Mouse (Mus musculus): ENCODE data around the gene Cacna2d2. TPM values are rescaled to one million over a fixed set of nuclear protein-coding genes. Genes with fewer than 3 reads are reported as not detected.
"Not testable (repeated sequence)": the region's sequence is repeated elsewhere in the genome, so short reads cannot be mapped to it uniquely, and the experiment has no call there.

Cacna2d2 gene
- polyA plus RNA-seq, 1 experiment: not detected

GRCm38 (mm10) chr9:107569270-107569669, 169.9 kb downstream of the Cacna2d2 start:
- Histone ChIP-seq H3K27ac (ENCODE audit: insufficient read depth, low read depth, low read length) (peak overlapping the region; percentile 46), H3K4me3 (ENCODE audit: insufficient read depth, low read length) (peak overlapping the region; percentile 85), H3K4me1 (ENCODE audit: control insufficient read depth, insufficient read depth, low read length) (peaks cover 54% of the 10 kb centered on the region)
- TF ChIP-seq CTCF (IDR thresholded peaks at IDR 0.05; ENCODE audit: low read depth, low read length) (no peak), POLR2A (IDR thresholded peaks at IDR 0.05; ENCODE audit: borderline replicate concordance, low read depth, low read length) (no peak)

GRCm38 (mm10) chr9:107570016-107570415, 170.6 kb downstream of the Cacna2d2 start:
- peak overlapping the region; percentile 85 for H3K4me3 ChIP-seq (ENCODE audit: insufficient read depth, low read length)
- no peak overlapping the region for H3K27ac ChIP-seq (ENCODE audit: insufficient read depth, low read depth, low read length)
- TF ChIP-seq POLR2A (IDR thresholded peaks at IDR 0.05; ENCODE audit: borderline replicate concordance, low read depth, low read length) (no peak), CTCF (IDR thresholded peaks at IDR 0.05; ENCODE audit: low read depth, low read length) (no peak)
- H3K4me1 ChIP-seq (ENCODE audit: control insufficient read depth, insufficient read depth, low read length): peaks cover 60% of the 10 kb centered on the region

- Histone ChIP-seq H3K27ac (ENCODE audit: insufficient read depth, low read depth, low read length) (no peak overlapping the region), H3K4me1 (ENCODE audit: control insufficient read depth, insufficient read depth, low read length) (peaks cover 56% of the 10 kb centered on the region), H3K4me3 (ENCODE audit: insufficient read depth, low read length) (no peak overlapping the region)
- TF ChIP-seq POLR2A (IDR thresholded peaks at IDR 0.05; ENCODE audit: borderline replicate concordance, low read depth, low read length): no peak
- TF ChIP-seq CTCF (IDR thresholded peaks at IDR 0.05; ENCODE audit: low read depth, low read length): no peak
These were observed 171.4 kb downstream of the Cacna2d2 start for GRCm38 (mm10) chr9:107570845-107571244.

- Histone ChIP-seq H3K4me3 (ENCODE audit: insufficient read depth, low read length) (no peak overlapping the region), H3K27ac (ENCODE audit: insufficient read depth, low read depth, low read length) (no peak overlapping the region), H3K4me1 (ENCODE audit: control insufficient read depth, insufficient read depth, low read length) (peaks cover 49% of the 10 kb centered on the region)
- TF ChIP-seq CTCF (IDR thresholded peaks at IDR 0.05; ENCODE audit: low read depth, low read length) (no peak), POLR2A (IDR thresholded peaks at IDR 0.05; ENCODE audit: borderline replicate concordance, low read depth, low read length) (no peak)
These were observed 172.3 kb downstream of the Cacna2d2 start for GRCm38 (mm10) chr9:107571534-107572326.

- peaks cover 43% of the 10 kb centered on the region for H3K4me1 ChIP-seq (ENCODE audit: control insufficient read depth, insufficient read depth, low read length)
- H3K4me3 ChIP-seq (ENCODE audit: insufficient read depth, low read length): no peak overlapping the region
- H3K27ac ChIP-seq (ENCODE audit: insufficient read depth, low read depth, low read length): no peak overlapping the region
- TF ChIP-seq POLR2A (IDR thresholded peaks at IDR 0.05; ENCODE audit: borderline replicate concordance, low read depth, low read length) (no peak), CTCF (IDR thresholded peaks at IDR 0.05; ENCODE audit: low read depth, low read length) (no peak)
These were observed 172.9 kb downstream of the Cacna2d2 start for GRCm38 (mm10) chr9:107572327-107572662.

DNA sequence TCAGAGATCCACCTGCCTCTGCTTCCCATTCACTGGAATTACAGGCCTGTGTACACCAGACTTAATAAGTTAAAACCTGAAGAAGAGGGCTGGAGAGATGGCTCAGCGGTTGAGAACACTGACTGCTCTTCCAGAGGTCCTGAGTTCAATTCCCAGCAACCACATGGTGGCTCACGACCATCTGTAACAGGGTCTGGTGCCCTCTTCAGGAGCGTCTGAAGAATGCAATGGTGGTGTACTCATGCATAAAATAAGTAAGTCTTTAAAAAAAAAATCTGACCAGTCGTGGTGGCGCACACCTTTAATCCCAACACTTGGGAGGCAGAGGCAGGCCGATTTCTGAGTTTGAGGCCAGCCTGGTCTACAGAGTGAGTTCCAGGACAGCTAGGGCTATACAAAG, 174.4 kb downstream of the Cacna2d2 start:
- peaks cover 41% of the 10 kb centered on the region for H3K4me1 ChIP-seq (ENCODE audit: control insufficient read depth, insufficient read depth, low read length)
- H3K27ac ChIP-seq (ENCODE audit: insufficient read depth, low read depth, low read length); H3K4me3 ChIP-seq (ENCODE audit: insufficient read depth, low read length): not testable (repeated sequence)

GRCm38 (mm10) chr9:107575579-107576356, 176.4 kb downstream of the Cacna2d2 start:
- no peak overlapping the region for H3K4me3 ChIP-seq (ENCODE audit: insufficient read depth, low read length)
- peaks cover 40% of the 10 kb centered on the region for H3K4me1 ChIP-seq (ENCODE audit: control insufficient read depth, insufficient read depth, low read length)
- no peak overlapping the region for H3K27ac ChIP-seq (ENCODE audit: insufficient read depth, low read depth, low read length)
- TF ChIP-seq CTCF (IDR thresholded peaks at IDR 0.05; ENCODE audit: low read depth, low read length) (no peak), POLR2A (IDR thresholded peaks at IDR 0.05; ENCODE audit: borderline replicate concordance, low read depth, low read length) (no peak)

GRCm38 (mm10) chr9:107576357-107577107, 177.1 kb downstream of the Cacna2d2 start, which contains the start of gene Hyal1:
TSS of gene Hyal1 (plus strand) at chr9:107576927.
- Histone ChIP-seq H3K27ac (ENCODE audit: insufficient read depth, low read depth, low read length) (no peak within 1 kb of the TSS), H3K4me3 (ENCODE audit: insufficient read depth, low read length) (peak within 1 kb of the TSS; percentile 29), H3K4me1 (ENCODE audit: control insufficient read depth, insufficient read depth, low read length) (peaks cover 36% of the 10 kb centered on the region)
- TF ChIP-seq CTCF (IDR thresholded peaks at IDR 0.05; ENCODE audit: low read depth, low read length): no peak
- TF ChIP-seq POLR2A (IDR thresholded peaks at IDR 0.05; ENCODE audit: borderline replicate concordance, low read depth, low read length): no peak

DNA sequence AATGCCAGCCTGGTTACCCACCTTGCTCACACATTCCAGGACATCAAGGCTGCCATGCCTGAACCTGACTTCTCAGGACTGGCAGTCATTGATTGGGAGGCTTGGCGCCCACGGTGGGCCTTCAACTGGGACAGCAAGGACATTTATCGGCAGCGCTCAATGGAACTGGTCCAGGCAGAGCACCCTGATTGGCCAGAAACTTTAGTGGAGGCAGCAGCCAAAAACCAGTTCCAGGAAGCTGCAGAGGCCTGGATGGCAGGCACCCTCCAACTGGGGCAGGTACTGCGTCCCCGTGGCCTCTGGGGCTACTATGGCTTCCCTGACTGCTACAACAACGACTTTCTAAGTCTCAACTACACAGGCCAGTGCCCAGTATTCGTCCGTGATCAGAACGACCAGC, 178.5 kb downstream of the Cacna2d2 start:
- H3K27ac ChIP-seq (ENCODE audit: insufficient read depth, low read depth, low read length): no peak overlapping the region
- peaks cover 34% of the 10 kb centered on the region for H3K4me1 ChIP-seq (ENCODE audit: control insufficient read depth, insufficient read depth, low read length)
- H3K4me3 ChIP-seq (ENCODE audit: insufficient read depth, low read length): no peak overlapping the region
- no peak for TF ChIP-seq POLR2A (IDR thresholded peaks at IDR 0.05; ENCODE audit: borderline replicate concordance, low read depth, low read length)
- no peak for TF ChIP-seq CTCF (IDR thresholded peaks at IDR 0.05; ENCODE audit: low read depth, low read length)
